Mouse (Mus musculus): ENCODE measurements around the gene Erbin. TPM values are rescaled to one million over a fixed set of nuclear protein-coding genes. Genes with fewer than 3 reads are reported as not detected.
A peak's percentile ranks its signal among the peaks of the same experiment; 100 is the strongest.

Gene Erbin
- total and polyA plus RNA-seq, 2 experiments from 2014 or later = 8.5 to 32.5 TPM

- Histone ChIP-seq H3K4me3 (ENCODE audit: low read length) (no peak overlapping the region), H3K27me3 (ENCODE audit: insufficient read depth, low read length) (no peaks in the 10 kb centered on the region), H3K9me3 (ENCODE audit: low read length) (no peaks in the 10 kb centered on the region), H3K4me2 (ENCODE audit: low read depth, low read length) (no peak overlapping the region), H3K27ac (no peak overlapping the region), H3K4me1 (ENCODE audit: insufficient read depth, low read length) (0 out of 2 replicates have a peak, but pooled peaks cover 3% of the 10 kb centered on the region), H3K36me3 (ENCODE audit: insufficient read depth, low read length) (no peaks in the 10 kb centered on the region), H3K9ac (replicated peaks; ENCODE audit: low read length) (no peak overlapping the region)
- TF ChIP-seq CTCF (IDR thresholded peaks at IDR 0.05; ENCODE audit: low read depth) = no peak
- WGBS = 82% methylated on average over 6 of the region's 6 CpGs
- ATAC-seq = no peak
- no peak for DNase-seq (ENCODE audit: low spot score)
Observed at GRCm38 (mm10) chr13:103923402-103924065, 3.2 kb upstream of the Erbin start.

- no peaks in the 10 kb centered on the region for H3K27me3 ChIP-seq (ENCODE audit: insufficient read depth, low read length)
- no peak for DNase-seq (ENCODE audit: low spot score)
- H3K27ac ChIP-seq = peak overlapping the region; percentile 99
- peak; percentile 50 for ATAC-seq
- TF ChIP-seq CTCF (IDR thresholded peaks at IDR 0.05; ENCODE audit: low read depth) = no peak
- peaks cover 3% of the 10 kb centered on the region; the same call in 1 of the 2 replicates for H3K4me1 ChIP-seq (ENCODE audit: insufficient read depth, low read length)
- no peaks in the 10 kb centered on the region for H3K9me3 ChIP-seq (ENCODE audit: low read length)
- H3K36me3 ChIP-seq (ENCODE audit: insufficient read depth, low read length) = no peaks in the 10 kb centered on the region
- H3K9ac ChIP-seq (replicated peaks; ENCODE audit: low read length) = peak overlapping the region; percentile 96
- WGBS = 7% methylated on average over 11 of the region's 11 CpGs
- H3K4me3 ChIP-seq (ENCODE audit: low read length) = peak overlapping the region; percentile 83
- H3K4me2 ChIP-seq (ENCODE audit: low read depth, low read length) = peak overlapping the region; percentile 87
Observed at GRCm38 (mm10) chr13:103921831-103922380, 1.6 kb upstream of the Erbin start.

GRCm38 (mm10) chr13:103920933-103921830 is 868 bp upstream of the Erbin start:
- Histone ChIP-seq H3K27me3 (ENCODE audit: insufficient read depth, low read length) (no peaks in the 10 kb centered on the region), H3K9me3 (ENCODE audit: low read length) (no peaks in the 10 kb centered on the region), H3K27ac (peak overlapping the region; percentile 99), H3K4me2 (ENCODE audit: low read depth, low read length) (peak overlapping the region; percentile 87), H3K9ac (replicated peaks; ENCODE audit: low read length) (peak overlapping the region; percentile 96), H3K4me1 (ENCODE audit: insufficient read depth, low read length) (peaks cover 3% of the 10 kb centered on the region; the same call in 1 of the 2 replicates), H3K36me3 (ENCODE audit: insufficient read depth, low read length) (no peaks in the 10 kb centered on the region), H3K4me3 (ENCODE audit: low read length) (peak overlapping the region; percentile 83)
- ATAC-seq (peak; percentile 91), DNase-seq (ENCODE audit: low spot score) (peak; percentile 90)
- peak; percentile 8; the same call in 1 of the 2 replicates for TF ChIP-seq CTCF (IDR thresholded peaks at IDR 0.05; ENCODE audit: low read depth)
- WGBS = 1% methylated on average over 58 of the region's 125 CpGs

- WGBS = under 1% methylated on average over 20 of the region's 20 CpGs
- peak overlapping the region; percentile 87 for H3K4me2 ChIP-seq (ENCODE audit: low read depth, low read length)
Observed at GRCm38 (mm10) chr13:103919956-103920260, 406 bp downstream of the Erbin start.

GRCm38 (mm10) chr13:103919234-103919955 is 919 bp downstream of the Erbin start:
- Histone ChIP-seq H3K4me2 (ENCODE audit: low read depth, low read length) (peak overlapping the region; percentile 87), H3K4me3 (ENCODE audit: low read length) (peak overlapping the region; percentile 83), H3K9me3 (ENCODE audit: low read length) (no peaks in the 10 kb centered on the region), H3K4me1 (ENCODE audit: insufficient read depth, low read length) (peaks cover 3% of the 10 kb centered on the region; the same call in 1 of the 2 replicates), H3K27me3 (ENCODE audit: insufficient read depth, low read length) (no peaks in the 10 kb centered on the region), H3K9ac (replicated peaks; ENCODE audit: low read length) (peak overlapping the region; percentile 96), H3K36me3 (ENCODE audit: insufficient read depth, low read length) (no peaks in the 10 kb centered on the region), H3K27ac (peak overlapping the region; percentile 99)
- no peak for ATAC-seq
- WGBS = under 1% methylated on average over 32 of the region's 32 CpGs
- peak; percentile 41 for DNase-seq (ENCODE audit: low spot score)
- TF ChIP-seq CTCF (IDR thresholded peaks at IDR 0.05; ENCODE audit: low read depth) = no peak

More at GRCm38 (mm10) chr13:103919956-103920260, 406 bp downstream of the Erbin start:
- Histone ChIP-seq H3K9ac (replicated peaks; ENCODE audit: low read length) (peak overlapping the region; percentile 96), H3K27ac (peak overlapping the region; percentile 99), H3K9me3 (ENCODE audit: low read length) (no peaks in the 10 kb centered on the region), H3K4me3 (ENCODE audit: low read length) (peak overlapping the region; percentile 83), H3K4me1 (ENCODE audit: insufficient read depth, low read length) (peaks cover 3% of the 10 kb centered on the region; the same call in 1 of the 2 replicates), H3K27me3 (ENCODE audit: insufficient read depth, low read length) (no peaks in the 10 kb centered on the region), H3K36me3 (ENCODE audit: insufficient read depth, low read length) (no peaks in the 10 kb centered on the region)
- ATAC-seq = no peak
- DNase-seq (ENCODE audit: low spot score) = peak; percentile 28
- no peak for TF ChIP-seq CTCF (IDR thresholded peaks at IDR 0.05; ENCODE audit: low read depth)

GRCm38 (mm10) chr13:103918432-103918831 is 1.9 kb downstream of the Erbin start:
- H3K4me2 ChIP-seq (ENCODE audit: low read depth, low read length) = peak overlapping the region; percentile 87
- TF ChIP-seq CTCF (IDR thresholded peaks at IDR 0.05; ENCODE audit: low read depth) = no peak
- H3K4me1 ChIP-seq (ENCODE audit: insufficient read depth, low read length) = peaks cover 3% of the 10 kb centered on the region; the same call in 1 of the 2 replicates
- no peak overlapping the region for H3K27ac ChIP-seq
- H3K36me3 ChIP-seq (ENCODE audit: insufficient read depth, low read length) = no peaks in the 10 kb centered on the region
- H3K9me3 ChIP-seq (ENCODE audit: low read length) = no peaks in the 10 kb centered on the region
- H3K4me3 ChIP-seq (ENCODE audit: low read length) = peak overlapping the region; percentile 83
- 17% methylated on average over 3 of the region's 3 CpGs for WGBS
- DNase-seq (ENCODE audit: low spot score) (no peak), ATAC-seq (no peak)
- no peaks in the 10 kb centered on the region for H3K27me3 ChIP-seq (ENCODE audit: insufficient read depth, low read length)
- H3K9ac ChIP-seq (replicated peaks; ENCODE audit: low read length) = peak overlapping the region; percentile 96; the same call in 1 of the 2 replicates
